ENCODE assay signal across 12 mouse cellular contexts in the genomic region with DNA sequence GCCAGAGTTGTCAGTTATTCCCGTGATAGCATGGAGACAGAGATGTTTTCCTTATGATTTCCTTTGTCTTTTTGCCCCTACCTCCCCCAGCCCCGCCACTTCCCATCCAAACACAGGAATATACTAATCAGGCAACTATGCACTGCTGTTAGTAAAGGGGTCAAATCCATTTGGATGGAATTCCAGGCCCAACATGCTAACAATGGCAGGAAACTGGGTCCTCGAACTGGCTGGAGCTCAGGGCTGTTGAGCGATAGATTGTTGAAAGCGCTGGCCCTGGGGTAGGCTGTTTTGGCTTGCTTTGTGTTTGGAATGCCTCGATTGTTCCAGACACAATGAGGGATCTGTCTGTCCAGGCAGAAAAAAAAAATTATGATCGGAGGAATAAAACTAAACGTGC.
DNase-seq lines count a peak whose midpoint lies in the region; ATAC-seq and TF ChIP-seq lines count a peak whose summit lies in the region.
"Had no signal": no experiment of that assay in that cellular context is flagged by ENCODE, and none has a peak within 500 bp of the region (broad histone marks: within the 10 kb centered on the region; RNA-seq: fewer than 3 reads in every experiment).

No protein-coding gene starts in this region.

- no peak overlapping the region for H3K4me3 ChIP-seq in kidney, postnatal 0 days (replicated peaks; ENCODE audit: low read depth, low read length)
- no peak overlapping the region for H3K4me3 ChIP-seq in intestine, embryonic 15.5 days (replicated peaks)
- H3K4me3 ChIP-seq: erythroblast, embryonic 14.5 days had no signal

- H3K36me3 ChIP-seq in kidney, postnatal 0 days (ENCODE audit: insufficient read depth, low read length), result no peaks in the 10 kb centered on the region
- no peaks in the 10 kb centered on the region for H3K36me3 ChIP-seq in intestine, embryonic 15.5 days

- DNase-seq in kidney, postnatal 0 days (ENCODE audit: low spot score), result peak; percentile 31
- no peak for DNase-seq in kidney, adult 9 months
- DNase-seq in heart, adult 9 months (ENCODE audit: low spot score in 2 of 2), result peak; percentile 43 to 69
- peak; percentile 54 for DNase-seq in kidney, postnatal 10 days
- peak; percentile 39 for DNase-seq in retina, embryonic 14.5 days (ENCODE audit: low spot score)
- DNase-seq in adrenal gland, postnatal 14 days, result no peak
- DNase-seq: adrenal gland, postnatal 36 days; cerebellum, postnatal 10 days; gastrocnemius, postnatal 36 days had no signal

- H3K9me3 ChIP-seq in kidney, postnatal 0 days (replicated peaks; ENCODE audit: low read length), result no peaks in the 10 kb centered on the region
- no peaks in the 10 kb centered on the region for H3K9me3 ChIP-seq in intestine, embryonic 15.5 days

- no peak overlapping the region for H3K9ac ChIP-seq in kidney, postnatal 0 days (ENCODE audit: low read depth, low read length)
- no peak overlapping the region for H3K9ac ChIP-seq in intestine, embryonic 15.5 days

- peak overlapping the region; percentile 25; the same call in 1 of the 2 replicates for H3K27ac ChIP-seq in kidney, postnatal 0 days
- H3K27ac ChIP-seq in intestine, embryonic 15.5 days, result no peak overlapping the region

- no peaks in the 10 kb centered on the region for H3K27me3 ChIP-seq in kidney, postnatal 0 days (ENCODE audit: insufficient read depth, low read length)
- H3K27me3 ChIP-seq in intestine, embryonic 15.5 days (replicated peaks), result no peaks in the 10 kb centered on the region
- H3K27me3 ChIP-seq: CH12.LX had no signal

- no peak for ATAC-seq in kidney, postnatal 0 days (replicated peaks; ENCODE audit: low FRiP score, low read depth)
- ATAC-seq in intestine, embryonic 15.5 days, result no peak

- WGBS in kidney, postnatal 0 days, result 66% methylated on average over 8 of the region's 8 CpGs
- WGBS in intestine, embryonic 15.5 days, result 72% methylated on average over 8 of the region's 8 CpGs

- no peaks in the 10 kb centered on the region for H3K4me1 ChIP-seq in kidney, postnatal 0 days (replicated peaks; ENCODE audit: insufficient read depth, low read length)
- H3K4me1 ChIP-seq in intestine, embryonic 15.5 days (replicated peaks), result 0 out of 2 replicates have a peak, but pooled peaks cover 7% of the 10 kb centered on the region

- TF ChIP-seq CTCF in kidney, postnatal 0 days (IDR thresholded peaks at IDR 0.05; ENCODE audit: low read depth), result no peak

- H3K4me2 ChIP-seq in kidney, postnatal 0 days (ENCODE audit: low read length), result no peak overlapping the region
- H3K4me2 ChIP-seq in intestine, embryonic 15.5 days (replicated peaks), result no peak overlapping the region

Comparison
In these comparisons a context has a peak if more than half of its experiments do, and no peak if none do; other contexts are left out.
1. DNase-seq: peak in kidney, postnatal 0 days (single experiment), heart, adult 9 months (2 of 2), kidney, postnatal 10 days (single experiment) and retina, embryonic 14.5 days (single experiment); none in kidney, adult 9 months (single experiment) and adrenal gland, postnatal 14 days (single experiment).